Mouse (Mus musculus): ENCODE measurements around the gene Gm49510. TPM values are rescaled to one million over a fixed set of nuclear protein-coding genes. Genes with fewer than 3 reads are reported as not detected.

Gm49510 gene
- under 1 TPM; 0.48 to 0.73 TPM for total RNA-seq (2021)

DNA sequence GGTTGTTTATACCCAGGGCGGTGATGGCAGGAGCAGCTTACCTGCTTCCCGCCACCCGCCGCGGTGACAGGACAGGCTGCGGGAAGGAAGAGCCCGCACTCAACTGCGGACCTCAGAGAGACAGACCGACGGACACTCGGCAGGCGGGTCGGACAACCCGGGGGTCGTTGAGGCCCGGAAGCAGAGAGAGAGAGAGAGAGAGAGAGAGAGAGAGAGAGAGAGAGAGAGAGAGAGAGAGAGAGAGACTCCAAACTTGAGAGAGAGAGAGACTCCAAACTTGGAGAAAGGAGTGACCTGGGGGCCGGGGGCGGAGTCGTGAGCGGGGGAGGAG, at the start of gene Gm49510:
Gm49510 (plus strand) TSS at position 259 of the 331 bp plus-strand sequence.
- DNase-seq (ENCODE audit: low spot score in 2 of 2): no peak
- intact Hi-C loops (cut with DNase I): no loop called here

DNA sequence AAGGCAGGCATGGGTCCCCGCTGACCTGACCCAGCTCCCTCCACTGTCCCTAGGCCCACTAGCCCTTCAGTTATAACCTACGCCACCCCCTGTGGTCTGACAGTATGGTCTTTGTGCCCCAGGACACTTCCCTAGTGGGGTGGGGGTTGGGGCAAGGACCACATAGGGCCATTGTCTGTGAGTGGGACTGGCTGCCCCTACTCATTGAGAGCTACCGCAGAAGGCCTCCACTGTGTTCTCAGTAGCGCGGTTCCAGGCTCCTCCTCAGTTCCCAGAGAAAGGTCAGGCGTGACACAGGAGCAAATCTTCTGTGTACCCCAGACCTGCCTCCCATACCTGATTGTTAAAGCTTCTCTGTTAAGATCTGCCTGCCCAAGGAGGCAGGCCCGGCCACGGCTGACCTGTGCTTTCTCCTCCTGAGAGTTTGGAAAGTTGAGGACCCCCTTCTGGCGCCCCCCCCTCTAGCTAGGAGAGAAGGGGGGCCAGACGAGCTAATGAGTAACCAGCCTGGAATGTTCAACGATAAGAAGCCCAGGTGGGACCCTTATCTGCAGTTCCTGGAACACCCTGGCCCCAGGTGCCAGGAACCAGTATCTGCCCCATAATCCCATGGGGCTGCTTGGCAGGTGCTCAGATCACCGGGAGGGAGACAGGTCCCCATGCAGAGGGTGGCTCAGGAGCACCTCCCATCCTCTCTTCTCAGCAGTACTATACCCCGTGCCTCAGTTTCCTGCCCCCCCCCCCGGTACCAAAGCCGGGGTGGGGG, 49.2 kb upstream of the Gm49510 start:
- intact Hi-C loops (cut with DNase I): no loop called here

GRCm38 (mm10) chr15:78850944-78851343, 48.5 kb upstream of the Gm49510 start:
- DNase-seq (ENCODE audit: low spot score in 2 of 2): no peak
- intact Hi-C loops (cut with DNase I): no loop called here

More for the DNA sequence above, 49.2 kb upstream of the Gm49510 start:
- no peak for DNase-seq (ENCODE audit: low spot score in 2 of 2)

- peak; percentile 90 to 93 for DNase-seq (ENCODE audit: low spot score in 2 of 2)
- intact Hi-C loops (cut with DNase I): no loop called here
These were observed 47.8 kb upstream of the Gm49510 start for GRCm38 (mm10) chr15:78851505-78852153.

- intact Hi-C loops (cut with DNase I): no loop called here
- no peak for DNase-seq (ENCODE audit: low spot score in 2 of 2)
These were observed 44.0 kb upstream of the Gm49510 start, which contains the start of gene Lgals2 for GRCm38 (mm10) chr15:78855303-78855965. Gene Lgals2, minus strand, starts transcription at chr15:78855529.

GRCm38 (mm10) chr15:78857009-78857408, 42.5 kb upstream of the Gm49510 start:
- peak in 1 of 2 experiments; percentile 41 for DNase-seq (ENCODE audit: low spot score in 2 of 2)
- intact Hi-C loops (cut with DNase I): no loop called here

DNA sequence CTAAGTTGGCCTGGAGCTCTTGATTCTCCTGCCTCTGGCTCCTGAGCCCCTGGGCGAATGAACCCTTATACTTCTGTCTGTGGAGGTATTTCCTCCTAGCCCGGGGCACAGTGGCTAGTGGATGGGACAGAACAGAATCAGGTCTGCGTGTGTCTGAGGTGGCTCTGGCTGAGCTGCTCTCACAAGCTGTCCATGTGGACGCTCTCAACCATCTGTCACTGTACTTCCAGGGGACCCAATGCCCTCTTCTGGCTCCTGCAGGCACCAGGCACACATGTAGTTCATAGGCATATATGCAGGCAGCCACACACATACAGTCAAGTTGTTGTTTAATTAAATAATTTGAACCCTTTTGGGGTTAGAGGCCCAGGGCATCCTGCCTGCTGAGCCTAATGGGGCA, 40.2 kb upstream of the Gm49510 start:
- no peak for DNase-seq (ENCODE audit: low spot score in 2 of 2)
- intact Hi-C loops (cut with DNase I): no loop called here

DNA sequence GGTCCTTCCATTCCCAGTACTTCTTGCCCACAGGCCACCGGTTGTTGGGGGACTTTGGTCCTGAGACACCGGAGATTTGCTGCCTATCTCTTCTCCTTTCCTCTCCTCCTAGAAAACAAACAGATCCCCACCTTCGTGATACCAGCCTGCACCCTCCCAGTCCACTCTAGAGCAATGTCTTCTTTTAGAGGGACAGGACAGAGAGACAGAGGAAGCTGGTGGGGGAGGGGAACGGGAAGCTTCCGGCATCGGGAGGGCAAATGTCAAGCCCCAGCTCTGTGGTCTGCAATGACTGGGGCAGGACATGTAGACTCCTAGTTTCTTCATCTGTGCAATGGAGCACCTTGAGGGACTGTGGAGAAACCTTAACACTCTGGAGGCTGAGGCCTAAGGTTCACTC, 39.8 kb upstream of the Gm49510 start:
- no peak for DNase-seq (ENCODE audit: low spot score in 2 of 2)
- intact Hi-C loops (cut with DNase I): no loop called here

- no peak for DNase-seq (ENCODE audit: low spot score in 2 of 2)
- intact Hi-C loops (cut with DNase I): no loop called here
These were observed 37.2 kb upstream of the Gm49510 start for GRCm38 (mm10) chr15:78862280-78862679.

GRCm38 (mm10) chr15:78863154-78863553, 36.3 kb upstream of the Gm49510 start:
- no peak for DNase-seq (ENCODE audit: low spot score in 2 of 2)
- intact Hi-C loops (cut with DNase I): no loop called here

DNA sequence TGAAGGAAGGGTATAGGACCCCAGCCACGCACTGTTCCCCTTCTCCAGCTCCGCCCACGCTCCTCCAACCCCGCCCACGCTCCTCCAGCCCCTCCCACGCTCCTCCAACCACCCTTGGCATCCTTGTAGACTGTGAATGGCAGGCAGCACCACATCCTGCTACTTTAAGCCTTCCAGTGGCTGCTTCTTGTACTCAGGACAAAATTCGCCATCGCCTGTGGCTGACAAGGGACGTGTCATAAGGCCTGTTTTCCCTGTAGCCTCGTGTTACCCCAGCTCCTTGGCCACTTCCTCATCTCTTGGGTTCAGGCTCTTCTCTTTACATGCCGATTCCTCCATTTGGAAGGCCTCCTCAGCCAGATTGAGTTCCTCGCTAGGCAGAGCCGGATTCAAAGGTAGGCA, 35.6 kb upstream of the Gm49510 start:
- DNase-seq (ENCODE audit: low spot score in 2 of 2): no peak
- intact Hi-C loops (cut with DNase I): no loop called here

GRCm38 (mm10) chr15:78868398-78868797, 31.1 kb upstream of the Gm49510 start:
- DNase-seq (ENCODE audit: low spot score in 2 of 2): no peak
- intact Hi-C loops (cut with DNase I): no loop called here

GRCm38 (mm10) chr15:78868826-78869233, 30.6 kb upstream of the Gm49510 start:
- no peak for DNase-seq (ENCODE audit: low spot score in 2 of 2)
- intact Hi-C loops (cut with DNase I): loop anchor here (1.0 kb wide), 1 partner anchor 43 kb away; no protein-coding TSS in a partner anchor

DNA sequence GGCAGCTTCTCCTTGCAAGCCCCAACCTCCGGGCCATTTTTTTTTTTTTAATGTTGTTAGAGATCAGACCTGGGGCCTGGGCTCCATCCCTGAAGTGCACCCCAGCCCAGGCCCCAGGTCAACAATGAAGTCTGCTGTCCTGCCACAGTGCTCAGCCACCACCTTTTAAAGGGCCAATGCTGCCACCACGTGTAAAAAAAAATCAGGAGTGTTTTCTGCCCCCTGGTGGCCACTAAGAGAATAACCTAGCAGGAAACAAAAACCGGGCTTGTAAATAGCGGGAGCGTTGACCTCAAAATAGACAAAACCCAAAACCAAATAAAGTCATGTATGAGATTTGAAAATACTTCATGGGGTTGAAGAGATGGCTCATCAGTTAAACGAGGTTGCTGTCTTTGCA, 29.7 kb upstream of the Gm49510 start:
- DNase-seq (ENCODE audit: low spot score in 2 of 2): peak; percentile 38 to 42
- intact Hi-C loops (cut with DNase I): loop anchor here (1.0 kb wide), 1 partner anchor 43 kb away; no protein-coding TSS in a partner anchor

GRCm38 (mm10) chr15:78872021-78872608, 27.4 kb upstream of the Gm49510 start:
- intact Hi-C loops (cut with DNase I): no loop called here
- DNase-seq (ENCODE audit: low spot score in 2 of 2): no peak

DNA sequence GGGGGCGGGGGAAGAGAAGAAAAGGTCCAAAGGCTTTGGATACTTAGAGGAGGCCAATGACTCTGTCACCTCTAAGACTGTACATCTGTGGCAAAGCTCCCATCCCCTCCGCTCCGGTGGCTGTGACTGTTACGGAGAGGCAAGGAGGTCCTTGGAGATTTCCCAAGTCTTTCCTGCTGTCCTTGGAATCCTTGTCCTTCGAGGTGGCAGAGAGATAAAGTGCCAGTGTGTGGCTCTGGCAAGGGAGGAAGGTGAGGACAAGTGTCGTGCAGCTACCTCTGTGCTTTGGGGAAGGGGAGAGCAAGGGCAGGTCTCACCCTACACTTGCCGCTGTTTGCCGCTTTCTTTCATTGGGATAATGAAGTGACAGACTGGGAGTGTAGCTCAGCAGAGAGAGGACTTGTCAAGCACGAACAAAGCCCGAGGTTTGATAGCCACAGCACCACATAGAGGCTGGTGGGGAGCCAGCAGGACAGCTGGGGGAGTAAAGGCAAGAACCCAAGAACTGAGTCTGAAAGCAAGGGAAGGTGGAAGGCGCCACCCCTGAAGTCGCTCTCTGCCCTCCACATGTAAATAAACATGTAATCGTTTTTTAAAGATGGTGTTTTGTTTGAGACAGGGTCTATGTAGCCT, 25.5 kb upstream of the Gm49510 start:
- intact Hi-C loops (cut with DNase I): no loop called here
- DNase-seq (ENCODE audit: low spot score in 2 of 2): no peak

DNA sequence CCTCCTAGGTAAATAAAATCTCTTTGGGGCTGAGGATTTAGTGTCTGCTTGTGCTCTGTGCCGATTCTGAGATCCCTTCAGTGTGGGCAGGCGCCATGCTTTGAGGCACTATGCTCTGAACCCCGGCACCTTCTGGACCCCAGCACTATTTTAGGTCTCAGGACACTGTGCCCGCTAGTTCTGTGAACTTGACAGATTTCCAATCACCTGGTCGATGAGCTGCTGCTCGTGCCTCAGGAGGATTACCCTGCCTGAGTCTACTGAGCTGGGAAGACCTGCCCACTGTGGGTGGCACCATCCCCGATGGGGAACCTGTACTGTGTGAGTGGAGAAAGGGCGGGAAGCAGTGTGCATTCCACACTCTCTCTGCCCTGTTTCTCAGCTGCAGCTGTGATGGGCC, 24.5 kb upstream of the Gm49510 start:
- DNase-seq (ENCODE audit: low spot score in 2 of 2): no peak
- intact Hi-C loops (cut with DNase I): no loop called here

- intact Hi-C loops (cut with DNase I): no loop called here
- DNase-seq (ENCODE audit: low spot score in 2 of 2): no peak
These were observed 23.9 kb upstream of the Gm49510 start for GRCm38 (mm10) chr15:78875537-78875936.

- intact Hi-C loops (cut with DNase I): no loop called here
- DNase-seq (ENCODE audit: low spot score in 2 of 2): peak; percentile 72 to 85
These were observed 23.2 kb upstream of the Gm49510 start for GRCm38 (mm10) chr15:78876258-78876696.
